ENCODE assay signal across 12 mouse cellular contexts in the genomic region with DNA sequence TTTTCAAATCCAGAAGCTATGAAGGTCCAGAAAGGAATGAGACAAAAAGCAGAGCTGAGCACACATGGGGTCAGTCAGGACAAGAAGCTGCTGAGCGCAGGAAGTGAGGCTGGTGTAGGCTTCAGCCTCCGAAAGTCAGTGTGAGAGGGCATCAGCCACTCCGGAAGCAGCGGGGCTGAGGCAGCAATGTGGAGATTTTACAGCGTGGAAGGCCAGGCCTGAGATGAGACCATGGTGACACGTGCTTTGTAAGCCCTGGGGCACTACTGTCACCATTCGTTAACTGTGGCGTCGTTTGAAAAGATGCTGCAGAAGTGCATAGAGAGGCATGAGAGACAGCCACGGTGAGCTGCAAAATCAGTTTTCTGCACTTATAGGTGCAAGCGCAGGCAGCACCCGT. TPM values are rescaled to one million over a fixed set of nuclear protein-coding genes. Genes with fewer than 3 reads are reported as not detected.
"Had no signal": no experiment of that assay in that cellular context is flagged by ENCODE, and none has a peak within 500 bp of the region (broad histone marks: within the 10 kb centered on the region; RNA-seq: fewer than 3 reads in every experiment).

No protein-coding gene starts in this region.

- H3K36me3 ChIP-seq: intestine, embryonic 15.5 days; limb, embryonic 10.5 days; liver, embryonic 15.5 days had no signal

- H3K27ac ChIP-seq: intestine, embryonic 15.5 days; left cerebral cortex, adult 2 months; limb, embryonic 10.5 days; liver, embryonic 15.5 days had no signal

- H3K4me3 ChIP-seq: intestine, embryonic 15.5 days; left cerebral cortex, adult 2 months; limb, embryonic 10.5 days; liver, embryonic 15.5 days had no signal

- DNase-seq: kidney, adult 18-20 months; kidney, postnatal 14 days; lung, adult 2 months; lung, postnatal 36 days; right cerebral cortex, postnatal 4 days; spleen, adult 18-20 months; thymus, postnatal 36 days had no signal

RNA-seq across cellular contexts. Expression of a gene that starts 28.3 kb away (rescaled TPM):
- polyA plus RNA-seq: neural tube, embryonic 14.5 days had no signal
